Mouse (Mus musculus) left cerebral cortex, postnatal 14 days (tissue): ENCODE results near the gene Spast. TPM values are rescaled to one million over a fixed set of nuclear protein-coding genes. Genes with fewer than 3 reads are reported as not detected.
A peak's percentile ranks its signal among the peaks of the same experiment; 100 is the strongest.
"Not testable (repeated sequence)": the region's sequence is repeated elsewhere in the genome, so short reads cannot be mapped to it uniquely, and the experiment has no call there.

Experiments
- DNase-seq, 2 experiments: peaks; one replicate each; pipeline ENCODE4 v3.0.0; 2021 to 2022; ENCODE audit warnings: low spot score in 2 of 2, mixed read lengths in 1 of 2
- intact Hi-C: fragments of 180-260 bp; cut with DNase I; formaldehyde crosslinking; loops from one replicate; pipeline ENCODE4 v1.15.1; 2025
- total RNA-seq, 2 experiments: library from RNA; stranded (reverse); gene quantifications; 2 replicates each; pipeline ENCODE4 v1.2.3; 2021

Spast gene
- total RNA-seq, 2 experiments from 2014 or later, result 61.4 to 70.0 TPM

DNA sequence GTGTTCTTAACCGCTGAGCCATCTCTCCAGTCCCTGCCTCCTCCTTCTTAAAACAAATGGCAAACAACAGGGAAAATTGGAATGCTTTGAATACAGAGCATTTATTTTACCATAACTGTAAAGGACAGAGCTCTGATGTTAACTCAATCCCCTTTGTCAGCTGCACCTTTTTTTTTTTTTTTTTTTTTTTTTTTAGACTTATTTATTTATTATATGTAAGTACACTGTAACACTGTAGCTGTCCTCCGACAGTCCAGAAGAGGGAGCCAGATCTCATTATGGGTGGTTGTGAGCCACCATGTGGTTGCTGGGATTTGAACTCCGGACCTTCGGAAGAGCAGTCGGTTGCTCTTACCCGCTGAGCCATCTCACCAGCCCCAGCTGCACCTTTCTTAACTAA is 20.1 kb upstream of the Spast start:
- intact Hi-C loops, result no loop called here
- DNase-seq, result no peak

GRCm38 (mm10) chr17:74322400-74323054 is 16.3 kb upstream of the Spast start:
- DNase-seq, result no peak
- intact Hi-C loops, result no loop called here

- intact Hi-C loops, result no loop called here
- no peak for DNase-seq
These were observed 14.9 kb upstream of the Spast start, which contains the start of gene Dpy30 for GRCm38 (mm10) chr17:74323844-74324243. Gene Dpy30, minus strand, starts transcription at chr17:74323944.

DNA sequence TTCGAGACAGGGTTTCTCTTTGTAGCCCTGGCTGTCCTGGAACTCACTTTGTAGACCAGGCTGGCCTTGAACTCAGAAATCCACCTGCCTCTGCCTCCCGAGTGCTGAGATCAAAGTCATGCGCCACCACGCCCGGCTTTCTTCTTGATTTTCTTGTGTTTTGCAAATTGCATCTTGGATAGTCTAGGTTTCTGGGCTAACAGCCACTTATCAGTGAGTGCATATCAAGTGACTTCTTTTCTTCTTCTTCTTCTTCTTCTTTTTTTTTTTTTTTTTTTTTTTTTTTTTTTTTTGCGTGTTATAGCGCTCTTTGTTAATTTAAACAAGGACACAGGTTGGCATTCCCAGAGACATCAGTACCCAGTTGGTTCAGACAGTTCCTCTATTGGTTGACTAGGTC is 11.6 kb upstream of the Spast start:
- DNase-seq, intact Hi-C loops: not testable (repeated sequence)

- intact Hi-C loops, result not testable (repeated sequence)
- peak; percentile 29 to 46 for DNase-seq
These were observed 10.6 kb upstream of the Spast start for GRCm38 (mm10) chr17:74328146-74328545.

DNA sequence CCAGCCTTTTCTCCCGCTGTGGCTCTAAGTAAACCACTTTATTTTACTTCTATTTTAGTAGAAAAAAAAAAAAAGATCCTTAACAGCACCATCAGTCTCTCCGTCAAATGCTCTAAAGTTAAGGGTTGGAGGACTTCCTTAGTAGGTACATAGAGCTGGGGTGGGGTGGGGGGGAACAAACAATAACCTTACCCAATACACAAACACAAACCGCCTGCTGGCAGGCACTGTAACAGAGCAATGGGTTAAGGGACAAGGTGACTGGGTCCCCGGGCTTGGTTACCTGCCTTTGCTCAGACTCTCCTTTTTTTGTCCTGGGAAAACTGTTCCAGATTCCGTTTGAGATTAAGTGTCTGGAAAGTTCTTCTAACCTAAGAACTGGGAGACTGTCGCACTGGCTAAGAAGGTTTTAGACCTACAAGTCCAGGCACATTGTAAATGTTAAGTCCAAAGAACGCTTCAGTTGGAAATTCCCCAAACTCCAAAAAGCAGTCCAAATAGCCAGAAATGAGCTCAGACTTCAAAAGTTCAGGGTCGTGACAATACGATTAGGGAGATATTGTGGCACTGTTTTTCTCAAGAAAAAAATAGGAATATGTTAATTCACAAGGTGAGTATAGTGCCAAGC is 7.6 kb upstream of the Spast start:
- intact Hi-C loops, result no loop called here
- no peak for DNase-seq

- intact Hi-C loops, result no loop called here
- DNase-seq, result peak; percentile 94 to 96
These were observed 409 bp upstream of the Spast start for GRCm38 (mm10) chr17:74338225-74338931.

DNA sequence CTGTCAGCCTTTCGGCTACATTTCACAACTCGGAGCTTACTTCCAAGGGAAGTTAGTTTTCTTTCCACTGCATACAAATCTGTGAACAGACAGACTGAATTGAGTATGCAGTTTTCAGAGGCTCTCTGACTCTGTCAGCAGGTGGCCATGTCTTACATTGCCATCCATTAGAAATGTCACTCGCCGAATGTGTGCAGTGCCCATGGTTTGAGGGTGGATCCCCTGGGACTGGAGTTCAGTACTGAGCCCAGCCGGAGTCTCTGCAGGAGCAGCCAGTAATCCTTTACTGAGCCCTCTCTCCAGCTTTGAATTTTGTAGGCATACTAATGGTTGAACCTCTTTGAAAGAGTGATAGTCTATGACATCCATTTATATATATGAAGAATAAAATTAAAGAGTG is 2.4 kb downstream of the Spast start:
- DNase-seq, result no peak
- intact Hi-C loops, result no loop called here

GRCm38 (mm10) chr17:74363592-74363991 is 24.8 kb downstream of the Spast start:
- intact Hi-C loops, result no loop called here

GRCm38 (mm10) chr17:74376916-74377315 is 38.1 kb downstream of the Spast start:
- no peak for DNase-seq
- intact Hi-C loops, result no loop called here

More at GRCm38 (mm10) chr17:74363592-74363991, 24.8 kb downstream of the Spast start:
- DNase-seq, result no peak

- no peak for DNase-seq
- intact Hi-C loops, result no loop called here
These were observed 47.9 kb downstream of the Spast start for GRCm38 (mm10) chr17:74386657-74387056.

DNA sequence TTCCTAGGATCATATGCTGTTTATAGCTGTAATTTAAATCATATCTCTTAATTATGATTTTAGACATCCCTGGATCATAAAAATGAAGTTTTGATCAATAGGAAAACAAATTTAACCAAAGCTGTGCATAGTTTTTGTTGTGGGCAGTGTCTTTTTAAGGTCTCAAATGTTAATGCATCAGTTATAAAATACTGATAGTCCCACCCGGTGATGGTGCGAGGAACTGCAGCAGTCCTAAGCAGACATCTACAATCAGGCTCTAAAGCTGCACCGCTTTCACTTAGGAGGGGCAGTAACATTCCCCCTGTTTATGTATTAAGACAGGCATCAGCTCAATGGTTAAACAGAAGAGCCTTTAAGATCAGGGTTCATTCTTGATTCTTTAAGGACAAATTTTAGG is 51.1 kb downstream of the Spast start:
- intact Hi-C loops, result no loop called here
- no peak for DNase-seq

DNA sequence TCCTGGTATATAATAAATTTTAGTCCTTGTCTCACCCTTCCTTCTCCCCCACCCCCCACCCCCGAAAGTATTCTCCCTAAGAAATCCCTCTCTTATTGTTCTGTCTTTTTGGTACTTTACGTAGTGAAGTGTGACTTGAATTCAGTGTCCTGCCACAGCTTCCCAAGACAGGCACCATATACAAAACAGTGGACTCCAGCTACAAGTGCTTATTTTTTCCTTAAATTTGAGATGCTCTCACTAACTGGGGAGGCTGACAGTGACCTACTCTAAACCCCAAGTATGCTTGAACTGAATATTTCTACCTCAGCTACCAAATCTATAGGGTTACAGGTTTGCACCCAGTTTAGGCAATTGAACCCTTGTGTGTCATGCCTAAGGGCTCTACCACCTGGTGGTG is 55.6 kb downstream of the Spast start:
- intact Hi-C loops, result no loop called here
- no peak for DNase-seq

DNA sequence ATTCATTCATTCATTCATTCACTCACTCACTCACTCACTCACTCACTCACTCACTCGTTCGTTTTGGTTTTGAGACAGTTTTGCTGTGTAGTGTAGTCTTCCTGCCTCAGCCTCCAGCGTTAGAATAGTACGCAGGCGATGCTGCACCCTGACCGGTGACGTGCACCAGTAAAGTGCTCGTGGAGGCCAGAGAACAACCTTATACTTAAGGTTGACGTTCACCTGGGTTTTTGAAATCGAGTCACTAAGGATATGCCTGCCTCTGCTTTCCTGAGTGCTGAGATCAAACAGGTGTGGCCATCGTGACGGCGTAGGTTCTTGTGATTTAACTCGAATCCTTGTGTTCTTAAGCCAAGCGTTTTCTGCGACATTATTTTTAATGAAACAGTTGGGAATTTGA is 56.1 kb downstream of the Spast start:
- no peak for DNase-seq
- intact Hi-C loops, result no loop called here

GRCm38 (mm10) chr17:74395383-74396065 is 56.7 kb downstream of the Spast start, which contains the start of gene Slc30a6:
Gene Slc30a6, plus strand, starts transcription at chr17:74395608.
- intact Hi-C loops, result no loop called here
- DNase-seq, result peak; percentile 97 to 98

DNA sequence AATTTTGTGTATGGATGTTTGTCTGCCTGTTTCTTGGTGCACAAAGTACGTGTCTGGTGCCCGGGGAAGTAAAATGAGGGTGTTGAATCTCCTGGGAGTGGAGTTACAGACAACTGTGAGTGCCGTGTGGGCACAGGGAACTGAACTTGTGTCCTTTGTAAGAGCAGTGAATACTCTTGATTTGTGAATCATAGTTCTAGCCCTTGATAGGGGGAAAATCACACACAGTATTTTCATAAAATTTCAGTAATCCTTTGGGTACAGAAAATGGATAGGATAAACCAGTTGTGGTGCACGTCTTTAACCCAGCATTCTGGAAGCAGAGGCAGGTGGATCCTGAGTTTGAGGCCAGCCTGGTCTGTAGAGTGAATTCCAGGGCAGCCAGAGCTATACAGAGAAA is 58.0 kb downstream of the Spast start:
- intact Hi-C loops, result no loop called here
- DNase-seq, result no peak

DNA sequence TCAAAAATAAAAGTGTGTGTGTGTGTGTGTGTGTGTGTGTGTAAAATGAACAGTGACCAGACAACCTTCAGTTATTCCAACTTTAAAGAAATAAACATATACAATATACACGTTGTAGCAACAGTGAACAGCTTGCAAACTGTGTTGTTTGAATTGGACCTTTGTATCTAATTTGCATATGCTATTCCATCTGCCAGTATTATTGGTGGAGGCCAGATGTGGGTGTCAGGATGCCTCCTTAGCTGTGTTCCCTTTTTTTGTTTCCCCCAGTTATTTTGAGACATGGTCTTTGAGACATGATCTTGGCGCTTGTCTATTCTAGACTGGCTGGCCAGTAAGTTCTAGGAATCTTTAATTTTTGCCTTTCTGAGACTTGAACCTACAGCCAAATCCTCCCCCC is 58.4 kb downstream of the Spast start:
- no peak for DNase-seq
- intact Hi-C loops, result no loop called here

GRCm38 (mm10) chr17:74402486-74403222 is 63.9 kb downstream of the Spast start:
- no peak for DNase-seq
- intact Hi-C loops, result no loop called here

GRCm38 (mm10) chr17:74406487-74406886 is 67.7 kb downstream of the Spast start:
- intact Hi-C loops, result no loop called here
- no peak for DNase-seq
